Mouse (Mus musculus) testis, adult 2 months (tissue): Measurements from ENCODE around the gene Zmat5.

Experiments used
- CTCF ChIP-seq: fragments of 200-500 bp; IDR thresholded peaks from 2 replicates; pipeline ENCODE4 v1.5.1; 2012; ENCODE audit warnings: low read depth, mild to moderate bottlenecking, inconsistent platforms, low read length, moderate library complexity; ENCODE audit not compliant: control insufficient read depth, insufficient read depth, insufficient replicate concordance
- POLR2A ChIP-seq: fragments of 200-500 bp; IDR thresholded peaks from 2 replicates; pipeline ENCODE4 v1.6.1; 2012; ENCODE audit warnings: low read depth, mild to moderate bottlenecking, inconsistent platforms, low read length, moderate library complexity; ENCODE audit not compliant: control insufficient read depth

- TF ChIP-seq CTCF (no peak), POLR2A (no peak)
Measured at GRCm38 (mm10) chr11:4740785-4741184, 36.3 kb downstream of the Zmat5 start.
